4 mouse cellular contexts compared by ENCODE assay signal in genomic region chr11:60439621-60440020, GRCm38 (mm10). TPM values are rescaled to one million over a fixed set of nuclear protein-coding genes. Genes with fewer than 3 reads are reported as not detected.
"Had no signal": no experiment of that assay in that cellular context is flagged by ENCODE, and none has a peak within 500 bp of the region (broad histone marks: within the 10 kb centered on the region; RNA-seq: fewer than 3 reads in every experiment).

No protein-coding gene starts in this region.

RNA-seq across cellular contexts. Expression of gene Myo15, which starts 29.5 kb away (rescaled TPM):
- total RNA-seq: gastrocnemius, postnatal 36 days; granulocyte monocyte progenitor cell, adult 5-6 weeks; heart, adult 18-20 months had no signal
- polyA plus RNA-seq: forebrain, embryonic 15.5 days had no signal
